ENCODE assay signal across 23 mouse cellular contexts in genomic region chr13:90644216-90644615, GRCm38 (mm10).
DNase-seq lines count a peak whose midpoint lies in the region; ATAC-seq and TF ChIP-seq lines count a peak whose summit lies in the region.
"Had no signal": no experiment of that assay in that cellular context is flagged by ENCODE, and none has a peak within 500 bp of the region (broad histone marks: within the 10 kb centered on the region; RNA-seq: fewer than 3 reads in every experiment).

No protein-coding gene starts in this region.

- no peak overlapping the region for H3K4me3 ChIP-seq in hindbrain, embryonic 16.5 days (ENCODE audit: low read length)
- H3K4me3 ChIP-seq in hindbrain, embryonic 12.5 days: no peak overlapping the region
- no peak overlapping the region for H3K4me3 ChIP-seq in forebrain, embryonic 15.5 days
- no peak overlapping the region for H3K4me3 ChIP-seq in heart, embryonic 12.5 days
- no peak overlapping the region for H3K4me3 ChIP-seq in lung, adult 2 months (replicated peaks; ENCODE audit: extremely low read depth, low read depth, low read length)
- H3K4me3 ChIP-seq: erythroblast, embryonic 14.5 days; heart, embryonic 15.5 days; limb, embryonic 12.5 days; liver, embryonic 15.5 days; megakaryocyte, embryonic 14.5 days had no signal

- DNase-seq in MN1 (ENCODE audit: low spot score) (peak; percentile 10), NIH3T3 (ENCODE audit: low read depth) (peak; percentile 11)
- no peak for DNase-seq in lung, adult 2 months
- DNase-seq: adrenal gland, postnatal 25 days; B cell, adult 2 months; cerebellum, adult 18-20 months; cerebellum, postnatal 10 days; gastrocnemius, postnatal 14 days; kidney, postnatal 10 days; layer of hippocampus, adult 9-11 months; lung, postnatal 4 days; spleen, adult 18-20 months; thymus, postnatal 14 days had no signal

- no peaks in the 10 kb centered on the region for H3K9me3 ChIP-seq in hindbrain, embryonic 16.5 days (ENCODE audit: control insufficient read depth, low read length)
- no peaks in the 10 kb centered on the region for H3K9me3 ChIP-seq in hindbrain, embryonic 12.5 days (replicated peaks)
- H3K9me3 ChIP-seq in forebrain, embryonic 15.5 days: no peaks in the 10 kb centered on the region
- no peaks in the 10 kb centered on the region for H3K9me3 ChIP-seq in heart, embryonic 12.5 days (replicated peaks)
- H3K9me3 ChIP-seq: heart, embryonic 15.5 days; limb, embryonic 12.5 days; liver, embryonic 15.5 days; megakaryocyte, embryonic 14.5 days had no signal

- no peak overlapping the region for H3K27ac ChIP-seq in hindbrain, embryonic 16.5 days (ENCODE audit: low read depth, low read length)
- H3K27ac ChIP-seq in hindbrain, embryonic 12.5 days: no peak overlapping the region
- peak overlapping the region; percentile 81 for H3K27ac ChIP-seq in forebrain, embryonic 15.5 days (replicated peaks)
- H3K27ac ChIP-seq in heart, embryonic 12.5 days (ENCODE audit: poor library complexity, severe bottlenecking): no peak overlapping the region
- H3K27ac ChIP-seq: heart, embryonic 15.5 days; limb, embryonic 12.5 days; liver, embryonic 15.5 days had no signal

- peaks cover 5% of the 10 kb centered on the region; the same call in 1 of the 2 replicates for H3K4me1 ChIP-seq in hindbrain, embryonic 16.5 days (ENCODE audit: control insufficient read depth, insufficient read depth, low read depth, low read length)
- H3K4me1 ChIP-seq in hindbrain, embryonic 12.5 days: peaks cover 10% of the 10 kb centered on the region
- H3K4me1 ChIP-seq in forebrain, embryonic 15.5 days: peaks cover 25% of the 10 kb centered on the region
- peaks cover 4% of the 10 kb centered on the region; the same call in 1 of the 2 replicates for H3K4me1 ChIP-seq in heart, embryonic 12.5 days (replicated peaks)
- H3K4me1 ChIP-seq in lung, adult 2 months (ENCODE audit: control insufficient read depth, insufficient read depth, low read length): no peaks in the 10 kb centered on the region; the same call in 1 of the 2 replicates
- H3K4me1 ChIP-seq: heart, embryonic 15.5 days; liver, embryonic 15.5 days; megakaryocyte, embryonic 14.5 days had no signal

- H3K9ac ChIP-seq in hindbrain, embryonic 16.5 days (ENCODE audit: low read depth, low read length): no peak overlapping the region
- no peak overlapping the region for H3K9ac ChIP-seq in hindbrain, embryonic 12.5 days
- H3K9ac ChIP-seq in forebrain, embryonic 15.5 days (replicated peaks): no peak overlapping the region
- H3K9ac ChIP-seq in heart, embryonic 12.5 days: no peak overlapping the region
- H3K9ac ChIP-seq: heart, embryonic 15.5 days; limb, embryonic 12.5 days; liver, embryonic 15.5 days had no signal

- no peaks in the 10 kb centered on the region for H3K27me3 ChIP-seq in hindbrain, embryonic 16.5 days (replicated peaks; ENCODE audit: control insufficient read depth, insufficient read depth, low read length)
- H3K27me3 ChIP-seq in hindbrain, embryonic 12.5 days: no peaks in the 10 kb centered on the region
- H3K27me3 ChIP-seq in forebrain, embryonic 15.5 days: no peaks in the 10 kb centered on the region
- H3K27me3 ChIP-seq in heart, embryonic 12.5 days (replicated peaks): no peaks in the 10 kb centered on the region
- H3K27me3 ChIP-seq: heart, embryonic 15.5 days; limb, embryonic 12.5 days; liver, embryonic 15.5 days; megakaryocyte, embryonic 14.5 days had no signal

- TF ChIP-seq CTCF in lung, adult 2 months (IDR thresholded peaks at IDR 0.05; ENCODE audit: insufficient read depth, low read length): no peak

- no peak overlapping the region for H3K4me2 ChIP-seq in hindbrain, embryonic 16.5 days (ENCODE audit: low read length)
- no peak overlapping the region for H3K4me2 ChIP-seq in hindbrain, embryonic 12.5 days (replicated peaks)
- H3K4me2 ChIP-seq in forebrain, embryonic 15.5 days (replicated peaks): no peak overlapping the region
- no peak overlapping the region for H3K4me2 ChIP-seq in heart, embryonic 12.5 days
- H3K4me2 ChIP-seq: heart, embryonic 15.5 days; limb, embryonic 12.5 days; liver, embryonic 15.5 days had no signal

- ATAC-seq in hindbrain, embryonic 16.5 days: peak; percentile 15; the same call in 1 of the 2 replicates
- ATAC-seq in hindbrain, embryonic 12.5 days (ENCODE audit: low FRiP score): no peak; the same call in 1 of the 2 replicates
- ATAC-seq in forebrain, embryonic 15.5 days (replicated peaks): peak; percentile 42; the same call in 1 of the 2 replicates
- no peak for ATAC-seq in heart, embryonic 12.5 days (ENCODE audit: insufficient number of reproducible peaks, low FRiP score)
- no peak for ATAC-seq in activated CD4-positive, CD25-positive, alpha-beta regulatory T cell, adult 4 months

- no peaks in the 10 kb centered on the region for H3K36me3 ChIP-seq in hindbrain, embryonic 16.5 days (ENCODE audit: control insufficient read depth, insufficient read depth, low read length)
- H3K36me3 ChIP-seq in hindbrain, embryonic 12.5 days: no peaks in the 10 kb centered on the region
- H3K36me3 ChIP-seq in forebrain, embryonic 15.5 days: no peaks in the 10 kb centered on the region
- H3K36me3 ChIP-seq in heart, embryonic 12.5 days: no peaks in the 10 kb centered on the region
- H3K36me3 ChIP-seq: heart, embryonic 15.5 days; limb, embryonic 12.5 days; liver, embryonic 15.5 days had no signal

- no peak for TF ChIP-seq POLR2A in lung, adult 2 months (IDR thresholded peaks at IDR 0.05; ENCODE audit: borderline replicate concordance, extremely low read depth, low read depth, low read length)

Comparison
In these comparisons a context has a peak if more than half of its experiments do, and no peak if none do; other contexts are left out.
1. ATAC-seq: peak in hindbrain, embryonic 16.5 days (single experiment) and forebrain, embryonic 15.5 days (single experiment); none in hindbrain, embryonic 12.5 days (single experiment), heart, embryonic 12.5 days (single experiment) and activated CD4-positive, CD25-positive, alpha-beta regulatory T cell, adult 4 months (single experiment).